Mouse (Mus musculus) spleen, adult 2 months (tissue): ENCODE measurements around the gene Slc37a1. TPM values are rescaled to one million over a fixed set of nuclear protein-coding genes. Genes with fewer than 3 reads are reported as not detected.

Experiments
- DNase-seq, 2 experiments: peaks; one replicate each; pipeline versions ENCODE4 v3.0.0 to v3.0.0-alpha.2; 2012 to 2021; ENCODE audit warnings: low spot score in 2 of 2, low read depth in 1 of 2
- H3K27ac ChIP-seq: fragments of 200-500 bp; 2 replicates; pipeline ENCODE4 v1.5.1; 2012; ENCODE audit warnings: low read length, inconsistent platforms; ENCODE audit not compliant: insufficient read depth
- H3K27me3 ChIP-seq: fragments of 200-500 bp; 2 replicates; pipeline ENCODE4 v1.6.1; 2012; ENCODE audit warnings: mild to moderate bottlenecking, moderate library complexity, low read length, inconsistent platforms; ENCODE audit not compliant: control insufficient read depth, insufficient read depth
- H3K36me3 ChIP-seq: fragments of 200-500 bp; 2 replicates; pipeline ENCODE4 v1.6.1; 2012; ENCODE audit warnings: mild to moderate bottlenecking, low read length, inconsistent platforms; ENCODE audit not compliant: control insufficient read depth, insufficient read depth
- H3K4me1 ChIP-seq: fragments of 200-500 bp; 2 replicates; pipeline ENCODE4 v1.6.1; 2011; ENCODE audit warnings: inconsistent platforms; ENCODE audit not compliant: control insufficient read depth, insufficient read depth, insufficient read length
- H3K4me3 ChIP-seq: fragments of 200-500 bp; 2 replicates; pipeline ENCODE4 v1.5.1; 2011; ENCODE audit warnings: mild to moderate bottlenecking, inconsistent platforms; ENCODE audit not compliant: insufficient read depth, insufficient read length; ENCODE audit errors: extremely low read depth
- CTCF ChIP-seq: fragments of 200-500 bp; IDR thresholded peaks from 2 replicates; pipeline ENCODE4 v1.5.1; 2011; ENCODE audit warnings: mild to moderate bottlenecking, inconsistent platforms; ENCODE audit not compliant: insufficient read depth, insufficient read length, insufficient replicate concordance; ENCODE audit errors: extremely low read depth
- POLR2A ChIP-seq: fragments of 200-500 bp; IDR thresholded peaks from 2 replicates; pipeline ENCODE4 v1.6.1; 2011; ENCODE audit warnings: low read depth, low read length, inconsistent platforms
- WGBS: fragments of 180-500 bp; shearing (Covaris S2); methylation state at CpG from one replicate; pipeline ENCODE4 v1.1.7; 2018; 5-methylcytosine and 5-hydroxymethylcytosine counted together
- polyA plus RNA-seq: library from polyadenylated mRNA; depleted of rRNA; stranded (reverse); fragments of >200 nt; gene quantifications from 2 replicates; pipeline ENCODE4 v1.2.3, GENCODE M21; 2012

Gene Slc37a1
- polyA plus RNA-seq, 1 experiment: 26.2 TPM

- no peaks in the 10 kb centered on the region for H3K27me3 ChIP-seq
- peaks cover 4% of the 10 kb centered on the region; the same call in 1 of the 2 replicates for H3K4me1 ChIP-seq
- DNase-seq: no peak
- 91% methylated on average over 8 of the region's 8 CpGs for WGBS
- 0 out of 2 replicates have a peak overlapping the region, but pooled peaks have one; percentile 19 for H3K27ac ChIP-seq
- H3K4me3 ChIP-seq: no peak overlapping the region
- TF ChIP-seq CTCF (no peak), POLR2A (no peak)
- peaks cover 16% of the 10 kb centered on the region for H3K36me3 ChIP-seq
These were observed 37.6 kb downstream of the Slc37a1 start for GRCm38 (mm10) chr17:31324227-31324626.

- Histone ChIP-seq H3K36me3 (peaks cover 13% of the 10 kb centered on the region), H3K4me3 (no peak overlapping the region), H3K4me1 (peaks cover 4% of the 10 kb centered on the region; the same call in 1 of the 2 replicates), H3K27ac (peak overlapping the region; percentile 74), H3K27me3 (no peaks in the 10 kb centered on the region)
- WGBS: 67% methylated on average over 13 of the region's 13 CpGs
- DNase-seq: peak in 1 of 2 experiments; percentile 28
- TF ChIP-seq POLR2A: no peak
- peak; percentile 54; the same call in 1 of the 2 replicates for TF ChIP-seq CTCF
These were observed 39.0 kb downstream of the Slc37a1 start for GRCm38 (mm10) chr17:31325451-31326219.

DNA sequence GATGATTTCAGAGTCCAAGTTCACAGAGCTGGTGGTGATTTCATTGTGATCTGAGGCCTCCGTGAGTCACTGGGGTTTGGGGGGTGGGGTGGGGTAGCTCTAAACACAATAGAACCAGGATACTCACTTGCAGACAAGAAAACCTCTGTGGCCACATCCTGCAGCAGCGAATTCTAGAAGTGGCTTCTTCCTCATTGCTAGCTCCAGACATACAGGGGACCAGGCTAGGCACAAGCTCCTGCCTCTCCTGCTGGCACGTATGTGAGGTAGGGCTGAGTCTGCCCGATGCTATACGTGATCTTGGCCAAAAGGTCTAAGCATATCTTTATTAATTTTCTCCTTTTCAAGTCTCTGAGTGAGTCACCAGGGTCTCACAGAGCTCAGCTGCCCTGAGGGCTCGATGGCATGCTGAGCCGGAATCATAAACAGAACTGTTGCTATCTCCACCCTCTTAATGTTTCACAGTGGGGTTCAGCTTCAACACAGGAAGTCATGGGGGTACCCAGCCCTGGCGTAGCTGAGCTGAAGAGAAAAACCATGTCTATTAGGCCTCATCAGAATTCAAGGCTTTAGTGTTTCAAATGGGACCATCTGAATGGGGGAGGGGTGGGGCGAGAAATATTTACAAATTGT, 39.7 kb downstream of the Slc37a1 start:
- no peaks in the 10 kb centered on the region for H3K27me3 ChIP-seq
- H3K36me3 ChIP-seq: peaks cover 13% of the 10 kb centered on the region
- H3K4me3 ChIP-seq: no peak overlapping the region
- H3K27ac ChIP-seq: peak overlapping the region; percentile 75
- no peak for TF ChIP-seq POLR2A
- no peak for TF ChIP-seq CTCF
- WGBS: 51% methylated on average over 9 of the region's 9 CpGs
- DNase-seq: peak in 1 of 2 experiments; percentile 57
- peaks cover 4% of the 10 kb centered on the region; the same call in 1 of the 2 replicates for H3K4me1 ChIP-seq

DNA sequence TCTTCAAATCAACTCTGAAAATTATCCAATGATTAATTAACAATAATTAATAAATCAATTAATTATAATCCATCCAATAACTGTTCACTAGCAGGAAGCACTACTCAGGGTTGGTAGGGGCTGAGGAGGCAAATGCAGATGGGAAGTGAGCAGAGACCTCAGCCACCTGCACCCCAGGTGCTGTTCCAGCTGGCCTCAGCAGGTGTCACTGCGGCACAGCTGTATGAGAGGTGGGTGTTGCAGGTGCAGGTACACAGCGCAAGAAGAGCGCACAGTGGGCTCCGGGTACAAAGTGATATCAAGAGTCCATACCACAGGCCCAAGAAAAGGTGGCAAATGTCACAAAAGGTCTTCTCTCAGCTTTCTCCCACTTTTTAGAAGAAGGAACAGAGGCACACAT, 41.9 kb downstream of the Slc37a1 start:
- 79% methylated on average over 4 of the region's 4 CpGs for WGBS
- H3K27ac ChIP-seq: no peak overlapping the region

GRCm38 (mm10) chr17:31330622-31331021, 44.0 kb downstream of the Slc37a1 start:
- peak in 1 of 2 experiments; percentile 25 for DNase-seq
- Histone ChIP-seq H3K27ac (no peak overlapping the region), H3K36me3 (peaks cover 2% of the 10 kb centered on the region; the same call in 1 of the 2 replicates), H3K4me3 (no peak overlapping the region), H3K27me3 (no peaks in the 10 kb centered on the region), H3K4me1 (peaks cover 2% of the 10 kb centered on the region; the same call in 1 of the 2 replicates)
- 87% methylated on average over 4 of the region's 4 CpGs for WGBS
- TF ChIP-seq POLR2A (no peak), CTCF (peak; percentile 48; the same call in 1 of the 2 replicates)

More for the DNA sequence above, 41.9 kb downstream of the Slc37a1 start:
- H3K4me3 ChIP-seq: no peak overlapping the region
- H3K4me1 ChIP-seq: peaks cover 4% of the 10 kb centered on the region; the same call in 1 of the 2 replicates
- peaks cover 6% of the 10 kb centered on the region for H3K36me3 ChIP-seq
- H3K27me3 ChIP-seq: no peaks in the 10 kb centered on the region
- no peak for DNase-seq
- TF ChIP-seq CTCF (no peak), POLR2A (no peak)

GRCm38 (mm10) chr17:31331273-31331672, 44.7 kb downstream of the Slc37a1 start:
- DNase-seq: no peak
- Histone ChIP-seq H3K4me1 (no peaks in the 10 kb centered on the region), H3K4me3 (no peak overlapping the region), H3K27me3 (no peaks in the 10 kb centered on the region), H3K27ac (no peak overlapping the region), H3K36me3 (peaks cover 2% of the 10 kb centered on the region; the same call in 1 of the 2 replicates)
- 94% methylated on average over 6 of the region's 6 CpGs for WGBS
- TF ChIP-seq CTCF: no peak
- TF ChIP-seq POLR2A: no peak

- Histone ChIP-seq H3K27ac (no peak overlapping the region), H3K4me3 (no peak overlapping the region), H3K36me3 (peaks cover 2% of the 10 kb centered on the region; the same call in 1 of the 2 replicates), H3K4me1 (no peaks in the 10 kb centered on the region), H3K27me3 (no peaks in the 10 kb centered on the region)
- no peak for TF ChIP-seq CTCF
- no peak for TF ChIP-seq POLR2A
- WGBS: 79% methylated on average over 3 of the region's 3 CpGs
- no peak for DNase-seq
These were observed 45.3 kb downstream of the Slc37a1 start for GRCm38 (mm10) chr17:31331920-31332319.
